Mouse (Mus musculus): ENCODE data around the gene Gm5475.
"Not testable (repeated sequence)": the region's sequence is repeated elsewhere in the genome, so short reads cannot be mapped to it uniquely, and the experiment has no call there.

Gm5475 gene

DNA sequence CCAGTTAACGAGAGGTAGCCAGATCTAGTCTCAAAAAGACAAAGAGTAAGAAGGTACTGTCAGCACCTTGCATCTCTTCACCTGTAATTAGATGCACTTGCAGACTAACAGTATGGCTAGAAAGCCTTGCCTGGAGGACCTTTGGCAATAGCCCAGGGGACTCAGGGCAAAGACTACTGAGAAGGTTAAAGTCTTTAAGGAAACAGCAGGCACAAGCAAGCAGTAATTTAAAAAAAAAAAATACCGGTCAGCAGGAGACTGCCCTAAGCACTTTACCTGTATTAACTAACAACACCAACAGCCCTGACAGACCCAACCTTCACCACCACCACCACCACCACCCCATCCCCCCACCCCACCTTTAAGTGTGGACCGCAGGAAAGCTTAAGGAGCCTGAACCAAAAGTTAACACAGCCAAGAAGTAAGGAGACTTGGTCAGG is at the start of gene Gm5475:
Gene Gm5475, plus strand, starts transcription at position 390 of the 440 bp plus-strand sequence.
- not testable (repeated sequence) for DNase-seq (ENCODE audit: low read depth, low spot score)

DNA sequence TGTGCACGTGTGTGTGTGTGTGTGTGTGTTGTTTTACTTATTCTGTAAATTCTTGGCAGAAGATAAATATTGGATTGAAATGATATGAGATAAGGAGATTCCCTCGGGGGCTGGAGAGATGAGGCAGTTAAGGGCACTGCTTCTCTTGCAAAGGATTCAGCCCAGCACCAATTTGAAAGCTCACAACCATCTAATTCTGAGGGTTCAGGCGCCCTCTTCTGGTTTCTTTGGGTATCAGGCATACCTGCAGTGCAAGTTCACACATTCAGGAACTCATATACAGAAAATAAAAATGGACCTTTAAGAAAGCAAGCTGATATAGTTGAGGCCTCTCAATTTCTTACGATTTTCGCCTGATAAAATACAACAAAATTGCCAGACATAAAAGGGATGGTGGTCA is 46.9 kb upstream of the Gm5475 start:
- DNase-seq (ENCODE audit: low read depth, low spot score), result peak; percentile 59

DNA sequence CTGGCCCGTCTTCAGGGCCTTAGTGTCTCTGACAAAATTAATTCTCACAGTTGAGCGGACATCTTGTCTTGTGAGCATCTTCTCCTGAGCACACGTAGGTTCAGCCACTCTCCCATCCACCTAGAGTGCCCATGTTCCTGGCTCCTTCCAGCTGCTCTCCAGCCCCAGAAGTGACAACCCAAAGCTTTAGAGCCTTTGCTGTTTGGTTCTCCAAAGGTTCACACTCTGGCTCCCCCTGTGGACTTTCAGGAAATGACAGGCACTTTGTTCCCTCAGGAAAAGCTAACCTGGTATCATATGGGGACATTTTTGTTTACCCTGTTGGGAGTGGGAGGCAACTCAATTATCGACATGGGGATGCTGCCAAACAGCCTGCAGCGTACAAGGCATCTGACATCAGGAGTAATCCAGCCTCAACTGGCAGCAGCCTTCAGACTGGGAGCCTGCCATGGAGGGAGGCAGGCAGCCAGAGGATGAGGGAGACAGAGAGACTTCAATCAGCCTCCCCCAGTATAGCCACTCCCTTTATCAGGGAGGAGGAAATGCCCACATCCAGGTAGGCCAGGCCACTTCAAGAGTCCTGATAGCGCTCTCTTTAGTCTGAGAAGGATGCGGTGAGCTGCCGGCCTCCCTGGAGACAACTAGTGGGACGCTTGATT is 44.0 kb upstream of the Gm5475 start:
- not testable (repeated sequence) for DNase-seq (ENCODE audit: low read depth, low spot score)

DNA sequence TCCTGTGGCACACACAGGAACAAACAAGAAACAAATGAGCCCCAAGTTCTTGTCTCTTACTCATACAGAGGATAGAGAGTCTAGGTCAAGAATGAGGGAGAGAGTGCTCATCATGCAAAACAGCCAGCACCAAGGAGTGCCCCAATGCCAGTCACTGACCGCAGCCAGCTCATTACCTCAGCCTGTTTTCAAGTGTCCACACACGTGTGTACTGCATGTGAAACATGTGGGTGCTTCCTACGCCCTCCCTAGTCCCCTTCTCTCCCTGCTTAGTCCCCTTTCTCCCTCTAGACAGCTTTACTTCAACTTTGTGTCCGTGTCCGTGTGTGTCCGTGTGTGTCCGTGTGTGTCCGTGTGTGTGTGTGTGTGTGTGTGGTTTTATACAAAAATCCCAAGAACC is 42.3 kb upstream of the Gm5475 start:
- no peak for DNase-seq (ENCODE audit: low read depth, low spot score)

DNA sequence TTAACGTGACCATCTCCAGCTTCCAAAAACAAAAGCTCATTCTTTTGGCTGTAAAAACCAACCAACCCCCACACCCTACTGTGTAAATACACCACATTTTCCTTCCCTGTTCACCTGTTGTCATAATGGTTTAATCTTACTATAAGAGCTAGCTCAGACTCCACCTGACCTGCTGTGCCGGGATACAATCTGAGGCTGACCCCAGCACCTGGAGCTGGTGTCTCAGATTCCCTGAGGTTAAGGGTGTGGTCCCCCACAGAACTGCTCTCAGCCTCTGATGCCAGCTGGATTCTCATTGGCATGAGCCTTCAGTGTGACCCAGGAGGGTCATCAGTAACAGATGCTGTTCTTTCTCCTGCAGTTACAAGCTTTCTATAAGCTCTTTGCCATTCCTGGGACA is 41.8 kb upstream of the Gm5475 start:
- no peak for DNase-seq (ENCODE audit: low read depth, low spot score)

DNA sequence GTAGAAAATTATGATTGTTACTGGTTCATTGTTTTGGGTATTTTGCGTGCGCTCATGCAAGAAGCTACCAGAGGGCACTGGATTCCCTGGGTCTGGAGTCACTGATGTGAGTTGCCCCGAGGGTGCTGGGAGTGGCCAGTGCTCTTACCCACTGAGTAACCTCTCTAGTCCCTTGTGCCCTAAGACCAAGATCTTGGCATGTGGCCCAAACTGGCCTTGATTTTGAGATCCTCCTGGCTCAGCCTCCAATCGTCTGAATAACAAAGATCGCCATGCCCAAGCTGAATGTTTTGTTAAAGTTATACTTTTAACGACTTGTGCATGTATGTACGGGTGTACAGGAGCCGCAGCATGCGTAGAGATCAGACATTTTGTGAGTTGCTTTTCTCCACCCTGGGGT is 36.2 kb upstream of the Gm5475 start:
- DNase-seq (ENCODE audit: low read depth, low spot score), result no peak

DNA sequence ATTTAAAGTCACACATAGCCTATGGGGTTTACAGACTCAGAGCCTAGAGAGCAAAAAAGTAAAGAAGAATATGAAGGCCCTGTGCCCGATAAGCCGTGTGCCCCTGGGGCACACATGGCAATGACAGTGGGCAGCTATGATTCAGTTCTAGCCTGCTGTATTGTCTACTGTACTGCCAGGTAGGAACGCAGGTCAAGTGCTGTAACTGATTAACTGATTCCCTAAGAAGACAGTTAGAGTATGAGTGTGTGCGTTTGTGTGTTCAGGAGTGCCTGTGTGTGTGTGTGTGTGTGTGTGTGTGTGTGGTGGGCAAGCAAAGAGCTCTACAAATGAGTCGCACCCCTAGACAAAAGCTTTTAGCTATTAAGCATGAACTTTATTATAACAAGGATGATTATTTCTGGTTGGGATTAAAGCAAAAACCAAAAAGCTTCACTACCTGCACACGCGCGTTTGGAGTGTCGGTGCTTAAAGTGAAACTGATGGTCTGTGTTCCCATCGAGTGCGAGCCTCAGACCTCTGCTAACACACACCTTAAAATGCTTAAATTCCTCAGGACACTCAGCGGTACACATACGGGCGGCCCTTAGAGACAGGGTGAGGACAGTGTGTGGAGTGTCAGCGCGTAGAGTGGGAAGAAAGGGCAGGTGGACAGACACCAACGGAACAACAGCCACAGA is 34.3 kb upstream of the Gm5475 start:
- no peak for DNase-seq (ENCODE audit: low read depth, low spot score)

DNA sequence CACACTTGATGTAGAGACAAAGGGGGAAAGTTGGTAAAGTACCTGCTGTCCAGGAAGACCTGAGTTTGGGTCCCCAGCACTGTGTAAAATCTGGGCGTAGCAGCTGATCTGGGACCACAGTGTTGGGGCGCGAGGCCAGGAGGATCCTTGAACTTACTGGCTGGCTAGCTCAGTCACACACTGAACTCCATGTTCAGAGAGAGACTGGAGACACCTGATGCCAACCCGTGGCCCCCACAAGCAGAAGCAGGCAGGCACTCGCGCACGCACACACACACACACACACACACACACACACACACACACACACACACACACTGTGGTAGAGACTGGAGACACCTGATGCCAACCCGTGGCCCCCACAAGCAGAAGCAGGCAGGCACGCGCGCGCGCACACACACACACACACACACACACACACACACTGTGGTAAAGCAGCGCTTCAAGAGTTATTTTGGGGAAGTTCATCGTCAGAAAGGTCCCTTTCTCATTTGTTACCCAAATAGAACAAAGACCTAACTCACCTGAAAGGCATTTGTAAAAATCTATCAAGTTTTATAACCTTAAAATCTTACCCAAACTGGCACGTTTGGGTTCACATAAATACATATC is 33.6 kb upstream of the Gm5475 start:
- no peak for DNase-seq (ENCODE audit: low read depth, low spot score)

DNA sequence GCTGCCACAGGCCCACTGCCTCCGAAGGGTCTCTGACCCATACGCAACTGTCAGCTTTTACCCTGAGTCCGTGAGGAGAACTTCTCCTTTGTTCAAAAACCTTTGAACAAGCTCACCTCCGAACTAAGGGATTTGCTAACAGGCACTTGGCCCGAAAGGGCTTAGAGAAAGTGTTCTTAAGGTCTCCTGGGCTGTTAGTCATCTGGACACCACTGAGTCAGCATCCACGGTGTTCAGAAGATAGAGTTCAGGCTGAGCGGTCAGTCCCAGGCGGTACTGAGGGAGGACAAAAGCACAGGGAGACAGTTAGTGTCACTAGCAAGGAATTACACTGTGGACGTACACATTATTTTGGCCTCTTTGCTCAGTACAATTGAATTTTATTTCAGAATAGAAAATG is 33.1 kb upstream of the Gm5475 start:
- DNase-seq (ENCODE audit: low read depth, low spot score), result no peak

DNA sequence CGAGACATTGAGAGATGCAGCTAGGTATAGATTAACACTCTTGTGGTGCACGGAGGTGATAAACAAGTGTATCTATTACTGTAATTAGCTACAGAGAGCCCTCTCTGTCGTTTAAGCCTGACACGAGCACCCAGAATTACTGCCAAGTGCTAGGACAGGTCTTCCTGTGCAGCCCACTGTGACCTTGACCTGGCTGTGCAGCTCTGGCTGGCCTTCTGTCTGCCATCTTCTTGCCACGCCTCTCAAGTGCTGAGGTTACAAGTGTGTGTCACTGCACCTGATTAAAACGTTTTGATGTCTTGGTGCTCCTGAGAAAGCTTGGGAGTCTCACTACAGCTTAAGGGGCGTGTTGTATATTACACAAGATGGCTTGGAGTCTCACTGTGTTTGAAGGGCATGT is 30.9 kb upstream of the Gm5475 start:
- no peak for DNase-seq (ENCODE audit: low read depth, low spot score)

DNA sequence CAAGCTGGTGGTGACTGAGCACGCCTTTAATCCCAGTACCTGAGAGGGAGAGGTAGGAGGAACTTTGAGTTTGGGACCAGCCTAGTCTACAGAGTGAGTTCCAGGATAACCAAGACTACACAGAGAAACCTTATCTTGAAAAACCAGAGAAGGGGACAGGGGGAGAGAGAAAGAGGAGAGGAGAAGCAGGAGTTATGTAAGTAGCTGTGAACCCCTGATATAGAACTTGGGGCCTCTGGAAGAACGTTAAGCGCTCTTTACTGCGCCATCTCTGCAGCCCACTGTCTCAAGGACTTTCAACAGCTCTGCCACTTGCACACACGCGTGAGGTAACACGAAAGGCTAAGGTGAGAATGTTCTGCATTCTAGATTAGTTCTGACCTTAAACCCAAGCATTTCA is 30.3 kb upstream of the Gm5475 start:
- DNase-seq (ENCODE audit: low read depth, low spot score), result no peak

DNA sequence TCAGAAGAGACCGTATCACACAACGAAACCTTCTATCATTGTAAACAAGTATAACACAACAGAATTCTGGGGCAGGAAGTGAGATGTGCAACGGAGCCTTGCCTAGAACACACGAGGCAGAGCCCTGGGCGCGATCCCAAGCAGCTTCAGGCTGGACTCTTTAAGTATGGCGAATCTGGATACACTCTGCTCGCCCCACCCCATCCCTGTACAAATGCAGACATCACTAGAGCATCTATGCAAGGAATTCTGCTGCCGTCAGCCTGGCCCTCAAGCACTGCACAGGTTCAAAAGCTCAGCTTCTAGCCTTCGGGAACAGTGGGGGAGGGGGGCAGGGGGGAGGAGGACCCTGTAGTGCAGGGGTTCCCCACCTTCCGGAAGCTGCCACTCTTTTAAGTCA is 28.9 kb upstream of the Gm5475 start:
- DNase-seq (ENCODE audit: low read depth, low spot score), result no peak

DNA sequence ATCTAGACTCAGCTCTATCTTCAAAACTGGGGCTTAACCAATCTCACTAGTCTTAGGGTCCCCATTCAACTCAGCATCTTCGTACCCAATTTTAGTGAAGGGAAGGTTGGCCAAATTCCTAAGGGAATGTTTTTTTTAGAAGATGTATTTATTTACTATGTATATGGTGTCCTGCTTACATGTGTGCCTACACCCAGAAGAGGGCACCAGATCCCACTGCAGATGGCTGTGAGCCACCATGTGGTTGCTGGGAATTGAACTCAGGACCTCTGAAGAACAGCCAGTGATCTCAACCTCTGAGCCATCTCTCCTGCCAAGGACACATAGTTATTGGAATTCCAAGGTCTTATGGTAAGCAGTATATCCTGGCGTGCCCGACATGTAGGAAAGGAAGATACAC is 26.4 kb upstream of the Gm5475 start:
- no peak for DNase-seq (ENCODE audit: low read depth, low spot score)

DNA sequence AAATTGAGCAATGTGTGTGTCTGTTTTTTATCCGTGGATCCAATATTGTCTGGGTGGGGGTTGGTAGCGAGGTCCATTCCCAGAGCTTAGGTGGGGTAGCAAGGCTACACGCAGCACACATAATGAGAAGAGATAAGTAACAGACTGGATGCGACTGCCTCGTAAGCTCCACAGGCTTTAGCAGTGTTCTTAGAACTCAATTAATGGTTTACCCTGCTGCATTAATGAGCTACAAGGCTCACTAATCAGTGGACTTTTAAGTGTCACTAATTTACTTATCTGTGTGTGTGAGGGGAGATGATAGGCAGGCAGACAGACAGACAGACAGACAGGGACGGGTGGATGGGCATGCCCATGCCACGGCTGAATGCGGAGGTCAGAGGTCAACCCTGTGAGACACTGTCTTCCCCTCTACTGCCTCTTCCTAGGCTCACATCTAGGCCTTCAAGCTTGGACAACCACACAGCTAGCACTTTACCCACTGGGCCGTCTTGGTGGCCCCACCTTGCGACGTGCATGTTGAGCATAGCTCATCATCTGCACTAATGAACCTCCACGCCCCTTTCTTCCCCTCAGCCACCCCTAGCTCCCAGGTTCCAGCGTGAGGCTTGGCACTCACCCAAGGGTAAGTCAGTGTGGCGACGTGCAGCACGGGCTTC is 21.2 kb upstream of the Gm5475 start:
- DNase-seq (ENCODE audit: low read depth, low spot score), result no peak

DNA sequence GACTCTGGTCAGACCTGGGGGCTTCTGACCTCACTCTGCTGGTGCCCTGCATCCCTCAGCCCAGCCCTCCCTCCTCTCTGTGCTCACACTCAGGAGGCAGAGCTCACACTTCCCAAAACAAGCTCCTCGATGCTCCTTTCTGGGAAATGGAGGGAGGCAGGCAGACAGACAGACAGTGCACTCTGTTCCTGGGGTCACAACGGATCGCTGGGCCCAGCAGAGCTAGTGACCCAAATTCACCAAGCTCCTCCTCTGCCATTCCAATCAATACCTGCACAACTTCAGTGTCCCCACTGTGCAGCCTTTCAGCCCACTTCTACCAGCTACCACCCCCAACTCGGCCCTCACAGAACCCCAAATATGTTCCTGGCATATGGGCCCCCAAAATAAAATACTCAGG is 20.1 kb upstream of the Gm5475 start:
- no peak for DNase-seq (ENCODE audit: low read depth, low spot score)

DNA sequence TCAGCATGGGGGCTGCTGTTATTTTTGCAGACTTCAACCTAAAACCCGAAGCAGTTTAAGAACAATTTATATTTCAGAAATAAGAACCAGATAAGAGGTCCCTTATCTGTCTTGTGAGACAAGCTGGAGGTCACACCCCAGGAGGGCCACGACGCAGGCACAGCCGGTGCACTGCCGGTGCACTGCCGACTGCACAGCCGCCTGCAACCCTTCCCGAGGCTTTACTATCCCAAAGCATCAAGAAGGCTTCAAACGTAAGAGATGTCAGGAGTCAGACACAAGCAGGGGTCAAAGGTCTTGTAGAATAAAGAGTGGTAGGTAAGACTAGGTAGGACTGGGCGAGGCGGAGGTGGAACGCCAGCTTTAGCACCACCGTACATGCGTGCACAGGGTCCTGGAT is 19.6 kb upstream of the Gm5475 start:
- DNase-seq (ENCODE audit: low read depth, low spot score), result no peak

DNA sequence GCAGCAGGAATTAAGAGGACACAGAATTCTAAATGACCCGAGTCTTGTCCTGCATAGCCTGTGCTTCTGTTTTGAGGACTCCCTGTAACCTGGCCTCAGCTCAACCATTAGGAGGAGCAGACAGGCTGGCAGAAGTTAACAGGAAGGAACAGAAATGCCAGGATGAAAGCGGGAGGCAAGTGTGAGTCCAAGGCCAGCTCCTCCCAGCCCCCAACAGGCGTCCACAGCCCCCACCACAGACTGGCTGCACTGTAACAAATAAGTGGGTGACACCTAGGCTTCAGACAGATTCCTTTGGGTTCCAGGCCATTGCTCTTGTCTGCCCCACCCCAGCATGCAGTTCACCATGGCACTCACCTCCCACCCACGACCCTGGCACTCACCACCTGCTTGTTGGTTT is 19.1 kb upstream of the Gm5475 start:
- no peak for DNase-seq (ENCODE audit: low read depth, low spot score)

DNA sequence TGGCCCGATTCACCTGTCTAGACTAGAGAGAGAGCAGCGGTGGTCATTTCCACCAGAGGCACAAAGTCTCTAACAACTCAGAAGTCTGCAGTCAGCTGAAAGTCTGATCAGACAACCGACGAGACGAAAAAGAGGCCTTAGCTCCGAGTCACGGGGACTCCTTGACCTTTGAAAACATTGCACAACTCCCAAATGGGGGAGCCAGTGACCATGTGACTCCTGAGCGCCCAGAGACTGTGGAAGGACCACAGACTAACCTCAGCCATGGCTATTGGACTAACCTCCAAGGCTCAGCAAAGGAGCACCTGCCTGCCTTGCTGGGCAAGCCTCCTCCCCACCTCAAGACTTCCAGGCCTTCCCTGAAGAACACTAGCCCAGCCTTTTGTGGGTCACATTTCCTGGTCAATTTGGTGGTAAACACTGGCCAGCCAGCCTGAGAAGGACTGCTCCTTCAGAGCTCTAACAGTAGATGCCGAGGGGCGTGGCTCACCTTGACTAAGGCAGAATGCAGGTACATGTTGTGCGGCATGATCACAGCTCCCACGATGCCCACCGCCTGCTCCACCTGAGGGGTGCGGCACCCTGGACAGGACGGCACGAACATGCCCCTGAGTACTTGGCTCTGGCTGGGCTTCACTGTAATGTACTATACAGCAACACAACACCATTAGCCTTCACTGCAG is 18.5 kb upstream of the Gm5475 start:
- DNase-seq (ENCODE audit: low read depth, low spot score), result no peak

DNA sequence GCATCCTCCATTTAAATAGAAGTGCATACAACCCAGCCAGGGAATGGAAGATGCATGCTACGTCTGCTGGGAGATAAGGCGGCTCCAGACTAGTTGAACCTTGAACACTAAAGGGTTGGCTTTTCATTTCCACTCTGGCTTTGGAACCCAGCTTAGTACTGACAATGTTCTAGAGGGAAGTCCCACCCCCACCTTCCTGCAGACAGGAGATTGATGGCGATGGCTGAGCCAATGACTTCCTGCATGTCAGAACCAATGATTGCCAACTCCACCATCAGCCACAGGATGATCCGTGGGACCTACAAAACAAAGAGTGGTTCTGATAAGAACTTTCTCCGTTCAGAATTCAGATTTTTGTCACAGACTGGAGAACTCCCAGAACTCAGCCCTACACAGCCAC is 15.9 kb upstream of the Gm5475 start:
- DNase-seq (ENCODE audit: low read depth, low spot score), result no peak

DNA sequence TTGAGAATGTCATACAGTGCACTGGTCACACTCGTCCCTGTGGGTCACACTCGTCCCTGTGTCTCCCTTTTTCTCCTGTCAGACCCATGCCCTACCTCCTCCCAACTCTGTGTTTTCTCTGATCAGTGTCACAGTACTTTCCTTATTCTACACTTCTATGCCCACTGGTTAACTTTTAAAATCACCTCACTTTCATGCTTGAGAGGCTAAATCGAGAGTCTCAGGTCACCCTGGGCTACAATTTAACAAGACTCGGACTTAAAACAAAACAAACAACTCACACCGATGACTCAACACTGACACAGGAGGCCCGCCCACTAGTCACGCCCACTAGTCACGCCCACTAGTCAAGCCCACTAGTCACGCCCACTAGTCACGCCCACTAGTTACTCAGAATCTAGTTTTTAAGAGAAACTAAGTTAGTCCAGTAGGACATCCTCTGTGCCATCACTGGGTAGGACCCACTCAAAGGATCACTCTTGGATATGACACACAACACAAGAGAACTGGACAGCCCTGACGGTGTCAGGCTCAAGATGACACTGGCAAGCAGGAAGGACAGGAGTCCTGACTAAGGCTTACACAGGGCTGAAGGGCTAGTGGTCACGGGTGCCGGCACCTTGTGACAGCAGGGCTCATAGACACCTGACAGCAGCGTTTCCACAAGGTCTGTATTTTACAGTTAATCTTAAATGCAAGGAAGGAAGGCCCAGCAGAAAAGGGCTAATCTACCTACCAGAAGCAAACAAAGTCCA is 10.9 kb upstream of the Gm5475 start:
- no peak for DNase-seq (ENCODE audit: low read depth, low spot score)

DNA sequence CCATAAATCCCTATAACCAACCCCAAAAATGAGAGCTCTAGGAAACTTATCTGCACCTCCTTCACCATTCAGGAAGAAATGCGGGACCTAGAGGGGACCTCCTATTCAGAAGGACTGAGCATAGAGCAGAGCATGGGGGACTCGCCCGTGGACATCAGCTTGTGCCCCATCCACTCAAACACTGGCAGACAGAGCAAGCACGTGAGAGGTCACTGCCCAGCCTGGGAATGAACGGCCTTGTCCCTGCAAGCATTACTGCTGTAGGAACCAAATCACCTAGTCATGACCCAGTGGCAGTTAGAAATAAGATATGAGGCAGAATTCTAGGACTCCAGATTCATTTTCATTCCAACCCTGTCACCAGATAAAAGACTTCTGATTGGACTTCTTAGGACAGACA is 10.2 kb upstream of the Gm5475 start:
- no peak for DNase-seq (ENCODE audit: low read depth, low spot score)

All from forelimb bud, embryonic 11.5 days (tissue).